In genomic region chr3:104101249-104101648, GRCm38 (mm10) we compare ENCODE assay signal across 17 mouse cellular contexts.
DNase-seq lines count a peak whose midpoint lies in the region; TF ChIP-seq lines count a peak whose summit lies in the region.
"Had no signal": no experiment of that assay in that cellular context is flagged by ENCODE, and none has a peak within 500 bp of the region (broad histone marks: within the 10 kb centered on the region; RNA-seq: fewer than 3 reads in every experiment).

No protein-coding gene starts in this region.

- H3K79me2 ChIP-seq in CH12.LX (replicated peaks; ENCODE audit: control insufficient read depth, extremely low read depth, insufficient read depth, poor library complexity, severe bottlenecking): no peaks in the 10 kb centered on the region

- in situ Hi-C loops in CH12.LX (cut with MboI; ENCODE audit: low pct_ligation_motif_present, low pct_unique_long_range_greater_than_20kb, low sequenced_read_pairs): loop anchor here (10.0 kb wide), 1 partner anchor 406 kb away; no protein-coding TSS in a partner anchor

- no peak for TF ChIP-seq POLR2A in CH12.LX (IDR thresholded peaks at IDR 0.05; ENCODE audit: low read depth, low read length)

- TF ChIP-seq EP300 in CH12.LX (IDR thresholded peaks at IDR 0.05; ENCODE audit: low read length): no peak

- no peaks in the 10 kb centered on the region for H3K9me3 ChIP-seq in CH12.LX (replicated peaks; ENCODE audit: low read length)
- H3K9me3 ChIP-seq: embryonic facial prominence, embryonic 10.5 days; embryonic facial prominence, embryonic 12.5 days; forebrain, embryonic 13.5 days; forebrain, embryonic 15.5 days had no signal

- H3K27me3 ChIP-seq in CH12.LX (replicated peaks): no peaks in the 10 kb centered on the region
- H3K27me3 ChIP-seq: embryonic facial prominence, embryonic 12.5 days; forebrain, embryonic 13.5 days; forebrain, embryonic 15.5 days had no signal

- TF ChIP-seq CTCF in CH12.LX (conservative IDR thresholded peaks at IDR 0.05 in 1 of 2, IDR thresholded peaks at IDR 0.05 in 1 of 2; ENCODE audit: low read depth in 2 of 2, low read length in 2 of 2): no peak

- no peak overlapping the region for H3K4me2 ChIP-seq in CH12.LX (ENCODE audit: insufficient read depth, low read depth, poor library complexity, severe bottlenecking)
- H3K4me2 ChIP-seq: embryonic facial prominence, embryonic 12.5 days; forebrain, embryonic 13.5 days; forebrain, embryonic 15.5 days had no signal

- dilution Hi-C loops in CH12.LX (cut with MboI; ENCODE audit: extremely low pct_ligation_motif_present, extremely low pct_unique_long_range_greater_than_20kb, low sequenced_read_pairs): no loop called here

- H3K36me3 ChIP-seq in CH12.LX (replicated peaks in 1 of 2; ENCODE audit: control insufficient read depth in 1 of 2, insufficient read depth in 1 of 2, low read length in 1 of 2): no peaks in the 10 kb centered on the region
- H3K36me3 ChIP-seq: embryonic facial prominence, embryonic 10.5 days; embryonic facial prominence, embryonic 12.5 days; forebrain, embryonic 15.5 days had no signal

- DNase-seq in adrenal gland, adult 2 months: peak; percentile 55
- DNase-seq in adrenal gland, postnatal 10 days: no peak
- DNase-seq in adrenal gland, postnatal 36 days: peak; percentile 37 to 61
- no peak for DNase-seq in adrenal gland, adult 18-20 months (ENCODE audit: low spot score in 2 of 2)
- DNase-seq in CH12.LX (ENCODE audit: extremely low read depth): peak; percentile 10
- no peak for DNase-seq in layer of hippocampus, postnatal 14 days (ENCODE audit: low spot score in 2 of 2)
- DNase-seq: adrenal gland, postnatal 25 days; B cell, adult 2 months; cerebellum, adult 11-12 months; cerebellum, adult 2 months; cerebellum, adult 9-10 months; cerebellum, postnatal 25 days; forebrain, postnatal 0 days had no signal

- H3K9ac ChIP-seq in CH12.LX (ENCODE audit: insufficient read depth, low read depth): no peak overlapping the region
- H3K9ac ChIP-seq: embryonic facial prominence, embryonic 12.5 days; forebrain, embryonic 13.5 days; forebrain, embryonic 15.5 days; forebrain, postnatal 0 days had no signal

- H3K27ac ChIP-seq in CH12.LX (ENCODE audit: insufficient read depth, low read depth): no peak overlapping the region
- H3K27ac ChIP-seq: embryonic facial prominence, embryonic 10.5 days; embryonic facial prominence, embryonic 12.5 days; forebrain, embryonic 13.5 days; forebrain, embryonic 15.5 days had no signal

- no peaks in the 10 kb centered on the region for H3K4me1 ChIP-seq in CH12.LX (ENCODE audit: control insufficient read depth in 1 of 2, insufficient read depth in 2 of 2)
- H3K4me1 ChIP-seq: embryonic facial prominence, embryonic 10.5 days; embryonic facial prominence, embryonic 12.5 days; forebrain, embryonic 13.5 days; forebrain, embryonic 15.5 days had no signal

- no peak overlapping the region for H3K4me3 ChIP-seq in CH12.LX (replicated peaks in 1 of 3; ENCODE audit: low read depth in 2 of 3, low read length in 2 of 3, poor library complexity in 1 of 3)
- H3K4me3 ChIP-seq: embryonic facial prominence, embryonic 10.5 days; embryonic facial prominence, embryonic 12.5 days; forebrain, embryonic 13.5 days; forebrain, embryonic 15.5 days had no signal

- no peak for TF ChIP-seq RAD21 in CH12.LX (IDR thresholded peaks at IDR 0.05; ENCODE audit: low read depth, low read length)

TF ChIP-seq in CH12.LX, 34 proteins besides CTCF, POLR2A, EP300 and RAD21:
- TF ChIP-seq HCFC1 (IDR thresholded peaks at IDR 0.05; ENCODE audit: low read depth, low read length) (no peak), KAT2A (IDR thresholded peaks at IDR 0.05; ENCODE audit: insufficient replicate concordance, low read length) (no peak), MAFK (IDR thresholded peaks at IDR 0.05; ENCODE audit: insufficient replicate concordance, low read length) (no peak), SMC3 (IDR thresholded peaks at IDR 0.05; ENCODE audit: low read depth, low read length) (no peak), ELF1 (IDR thresholded peaks at IDR 0.05; ENCODE audit: low read depth, low read length) (no peak), BHLHE40 (IDR thresholded peaks at IDR 0.05; ENCODE audit: low read depth, low read length) (no peak), TBP (conservative IDR thresholded peaks at IDR 0.05; ENCODE audit: low read depth, low read length) (no peak), SIN3A (IDR thresholded peaks at IDR 0.05; ENCODE audit: low read length) (no peak), IRF4 (IDR thresholded peaks at IDR 0.05; ENCODE audit: low read depth, low read length) (no peak), USF2 (conservative IDR thresholded peaks at IDR 0.05; ENCODE audit: low read depth, low read length) (no peak), E2F4 (IDR thresholded peaks at IDR 0.05; ENCODE audit: insufficient replicate concordance, low read depth, low read length) (no peak), GABPA (IDR thresholded peaks at IDR 0.05; ENCODE audit: insufficient replicate concordance, low read depth, low read length) (no peak), MAX (IDR thresholded peaks at IDR 0.05; ENCODE audit: low read length) (no peak)
TF ChIP-seq in CH12.LX: peak in this region for 0.

Comparison
In these comparisons a context has a peak if more than half of its experiments do, and no peak if none do; other contexts are left out.
1. DNase-seq: peak in adrenal gland, adult 2 months (single experiment), adrenal gland, postnatal 36 days (2 of 2) and CH12.LX (single experiment); none in adrenal gland, postnatal 10 days (single experiment), adrenal gland, adult 18-20 months (0 of 2) and layer of hippocampus, postnatal 14 days (0 of 2).